Mouse (Mus musculus) ES-E14 (cell line): Measurements from ENCODE around the gene Fgd3.

Experiments used
- MAFK ChIP-seq: IDR thresholded peaks from 2 replicates; pipeline ENCODE4 v1.6.1; 2014; ENCODE audit warnings: mild to moderate bottlenecking, low read depth, low read length, inconsistent platforms; ENCODE audit not compliant: insufficient read depth
- ZNF384 ChIP-seq: IDR thresholded peaks from 2 replicates; pipeline ENCODE4 v1.6.1; 2012; ENCODE audit warnings: low read depth, low read length, inconsistent platforms

GRCm38 (mm10) chr13:49246011-49246410 is 74.1 kb downstream of the Fgd3 start:
- TF ChIP-seq ZNF384 = no peak
- no peak for TF ChIP-seq MAFK
